Mouse (Mus musculus) lung, adult 2 months (tissue): ENCODE measurements around the gene Mx1.

Experiments used
- CTCF ChIP-seq: fragments of 200-500 bp; IDR thresholded peaks from 2 replicates; pipeline ENCODE4 v1.5.1; 2011; ENCODE audit warnings: mild to moderate bottlenecking, low read length, control low read depth; ENCODE audit not compliant: insufficient read depth
- POLR2A ChIP-seq: fragments of 200-500 bp; IDR thresholded peaks from 2 replicates; pipeline ENCODE4 v1.6.1; 2011; ENCODE audit warnings: low read depth, mild to moderate bottlenecking, control low read depth, low read length, borderline replicate concordance; ENCODE audit errors: extremely low read depth

- TF ChIP-seq CTCF (no peak), POLR2A (no peak)
Measured at GRCm38 (mm10) chr16:97423627-97424026, 39.1 kb downstream of the Mx1 start.
